ENCODE assay signal across 8 mouse cellular contexts in genomic region chr11:96828881-96829280, GRCm38 (mm10). TPM values are rescaled to one million over a fixed set of nuclear protein-coding genes. Genes with fewer than 3 reads are reported as not detected.
A peak's percentile ranks its signal among the peaks of the same experiment; 100 is the strongest.
DNase-seq lines count a peak whose midpoint lies in the region; ATAC-seq and TF ChIP-seq lines count a peak whose summit lies in the region.

No protein-coding gene starts in this region.

- no peak for TF ChIP-seq CTCF in liver, adult 2 months (IDR thresholded peaks at IDR 0.05; ENCODE audit: low read depth, low read length)

- 2% methylated on average over 10 of the region's 10 CpGs for WGBS in liver, adult 2 months
- WGBS in embryonic facial prominence, embryonic 13.5 days: 14% methylated on average over 10 of the region's 10 CpGs
- WGBS in intestine, embryonic 14.5 days: 12% methylated on average over 10 of the region's 10 CpGs

- no peaks in the 10 kb centered on the region for H3K27me3 ChIP-seq in liver, adult 2 months (ENCODE audit: control insufficient read depth, insufficient read depth, low read length)
- H3K27me3 ChIP-seq in embryonic facial prominence, embryonic 13.5 days: no peaks in the 10 kb centered on the region
- no peaks in the 10 kb centered on the region for H3K27me3 ChIP-seq in intestine, embryonic 14.5 days (replicated peaks; ENCODE audit: control insufficient read depth, insufficient read depth, low read length)
- H3K27me3 ChIP-seq in myocyte (ENCODE audit: control insufficient read depth, insufficient read depth, insufficient read length): no peaks in the 10 kb centered on the region

- H3K79me2 ChIP-seq in liver, adult 2 months (ENCODE audit: control insufficient read depth, insufficient read depth, low read length): peaks cover 32% of the 10 kb centered on the region
- H3K79me2 ChIP-seq in myocyte (ENCODE audit: control insufficient read depth, insufficient read depth): peaks cover 50% of the 10 kb centered on the region

- H3K9me3 ChIP-seq in embryonic facial prominence, embryonic 13.5 days: no peaks in the 10 kb centered on the region
- H3K9me3 ChIP-seq in intestine, embryonic 14.5 days (ENCODE audit: control insufficient read depth, low read length): no peaks in the 10 kb centered on the region

- H3K4me2 ChIP-seq in embryonic facial prominence, embryonic 13.5 days: peak overlapping the region; percentile 97
- H3K4me2 ChIP-seq in intestine, embryonic 14.5 days (ENCODE audit: low read length): peak overlapping the region; percentile 87
- peak overlapping the region; percentile 96 for H3K4me2 ChIP-seq in myocyte (ENCODE audit: low read depth)

- H3ac ChIP-seq in myocyte (ENCODE audit: control insufficient read depth, insufficient read length): peak overlapping the region; percentile 77

- peak; percentile 84 for DNase-seq in liver, adult 2 months (ENCODE audit: extremely low read depth, low read depth, low spot score)
- DNase-seq in liver: no peak
- DNase-seq in intestine, embryonic 14.5 days (ENCODE audit: low spot score): no peak
- DNase-seq in spleen, adult 18-20 months: no peak
- DNase-seq in urinary bladder, adult 2 months (ENCODE audit: low spot score): no peak
- DNase-seq in right cerebral cortex, postnatal 14 days: no peak

- peak overlapping the region; percentile 91 for H3K9ac ChIP-seq in liver, adult 2 months (ENCODE audit: low read depth, low read length)
- H3K9ac ChIP-seq in embryonic facial prominence, embryonic 13.5 days: peak overlapping the region; percentile 92
- peak overlapping the region; percentile 83 for H3K9ac ChIP-seq in intestine, embryonic 14.5 days (ENCODE audit: low read length)

- H3K27ac ChIP-seq in liver, adult 2 months (replicated peaks; ENCODE audit: insufficient read depth, low read depth, low read length): peak overlapping the region; percentile 86
- H3K27ac ChIP-seq in embryonic facial prominence, embryonic 13.5 days: peak overlapping the region; percentile 97
- peak overlapping the region; percentile 97 for H3K27ac ChIP-seq in intestine, embryonic 14.5 days (ENCODE audit: low read depth)

- ATAC-seq in embryonic facial prominence, embryonic 13.5 days (ENCODE audit: insufficient number of reproducible peaks, insufficient read depth, low FRiP score, low TSS enrichment, low read depth): no peak
- ATAC-seq in intestine, embryonic 14.5 days (replicated peaks; ENCODE audit: low FRiP score, low TSS enrichment, low read depth): no peak

- H3K4me1 ChIP-seq in liver, adult 2 months (ENCODE audit: control insufficient read depth, insufficient read depth, low read length): peaks cover 34% of the 10 kb centered on the region
- H3K4me1 ChIP-seq in embryonic facial prominence, embryonic 13.5 days: peaks cover 55% of the 10 kb centered on the region
- H3K4me1 ChIP-seq in intestine, embryonic 14.5 days (replicated peaks; ENCODE audit: control insufficient read depth, insufficient read depth, low read length): peaks cover 46% of the 10 kb centered on the region

- H3K36me3 ChIP-seq in liver, adult 2 months (ENCODE audit: control insufficient read depth, insufficient read depth, low read length): peaks cover 3% of the 10 kb centered on the region; the same call in 1 of the 2 replicates
- peaks cover 19% of the 10 kb centered on the region for H3K36me3 ChIP-seq in embryonic facial prominence, embryonic 13.5 days
- H3K36me3 ChIP-seq in intestine, embryonic 14.5 days (ENCODE audit: control insufficient read depth, insufficient read depth, low read length): peaks cover 23% of the 10 kb centered on the region
- peaks cover 8% of the 10 kb centered on the region for H3K36me3 ChIP-seq in myocyte (ENCODE audit: control insufficient read depth, insufficient read depth)

- TF ChIP-seq POLR2A in liver, adult 2 months (IDR thresholded peaks at IDR 0.05; ENCODE audit: extremely low read depth, insufficient read depth, low read length): no peak
- no peak for TF ChIP-seq POLR2A in myocyte (IDR thresholded peaks at IDR 0.05; ENCODE audit: insufficient read length, low read depth)

- peak overlapping the region; percentile 77 for H3K4me3 ChIP-seq in liver, adult 2 months (ENCODE audit: insufficient read depth, low read depth, low read length)
- H3K4me3 ChIP-seq in embryonic facial prominence, embryonic 13.5 days: peak overlapping the region; percentile 90
- H3K4me3 ChIP-seq in intestine, embryonic 14.5 days (ENCODE audit: low read depth, low read length): peak overlapping the region; percentile 71
- peak overlapping the region; percentile 93 for H3K4me3 ChIP-seq in myocyte

TF ChIP-seq in myocyte, 11 proteins besides CTCF, POLR2A, EP300 and RAD21:
- TF ChIP-seq E2F4 (IDR thresholded peaks at IDR 0.05; ENCODE audit: insufficient read depth) (no peak), TCF12 (IDR thresholded peaks at IDR 0.05; ENCODE audit: insufficient read depth, poor library complexity, severe bottlenecking) (no peak), MAX (IDR thresholded peaks at IDR 0.05; ENCODE audit: low read depth) (no peak), POLR2AphosphoS2 (IDR thresholded peaks at IDR 0.05; ENCODE audit: insufficient read length, low read depth) (no peak), SRF (IDR thresholded peaks at IDR 0.05; ENCODE audit: control insufficient read depth, insufficient read length, low read depth) (no peak), MYOD1 (IDR thresholded peaks at IDR 0.05; ENCODE audit: control insufficient read depth in 1 of 3, insufficient read length in 2 of 3, low read depth in 2 of 3) (no peak), REST (IDR thresholded peaks at IDR 0.05; ENCODE audit: insufficient read depth, insufficient read length) (no peak), CEBPB (IDR thresholded peaks at IDR 0.05; ENCODE audit: insufficient read depth, poor library complexity, severe bottlenecking) (no peak), MYOG (IDR thresholded peaks at IDR 0.05; ENCODE audit: control insufficient read depth in 1 of 3, insufficient read depth in 1 of 3, insufficient read length in 2 of 3, low read depth in 2 of 3) (no peak), USF1 (IDR thresholded peaks at IDR 0.05; ENCODE audit: low read depth) (no peak)

RNA-seq across cellular contexts. Expression of gene Nfe2l1, which starts 0.9 kb away (rescaled TPM):
- 41.3 and 45.0 TPM in 2 replicates for total RNA-seq in liver, adult 2 months (2014; rRNA removed)
- polyA plus RNA-seq in liver, adult 2 months (2012; rRNA removed): 106 and 107 TPM in 2 replicates
- polyA plus RNA-seq in embryonic facial prominence, embryonic 13.5 days (2015; fragmentation: Nextera tagmentation; extraction: Ambion mirVana): 61.7 and 66.5 TPM in 2 replicates
- polyA plus RNA-seq in intestine, embryonic 14.5 days (2014; fragmentation: Nextera tagmentation; extraction: Ambion mirVana): 36.0 and 36.7 TPM in 2 replicates
- polyA plus RNA-seq in myocyte (2012; fragmentation: generic; extraction: Trizol): 518 TPM
- polyA plus RNA-seq in urinary bladder, adult 2 months (2012; rRNA removed): 120 and 137 TPM in 2 replicates

RNA-seq across cellular contexts. Expression of gene Copz2, which starts 20.8 kb away (rescaled TPM):
- total RNA-seq in liver, adult 2 months (2014; rRNA removed): 17.2 and 20.7 TPM in 2 replicates
- 43.5 and 48.2 TPM in 2 replicates for polyA plus RNA-seq in liver, adult 2 months (2012; rRNA removed)
- 123 and 125 TPM in 2 replicates for polyA plus RNA-seq in embryonic facial prominence, embryonic 13.5 days (2015; fragmentation: Nextera tagmentation; extraction: Ambion mirVana)
- 100 and 102 TPM in 2 replicates for polyA plus RNA-seq in intestine, embryonic 14.5 days (2014; fragmentation: Nextera tagmentation; extraction: Ambion mirVana)
- 120 TPM for polyA plus RNA-seq in myocyte (2012; fragmentation: generic; extraction: Trizol)
- polyA plus RNA-seq in urinary bladder, adult 2 months (2012; rRNA removed): 111 and 117 TPM in 2 replicates

RNA-seq across cellular contexts. Expression of gene Cbx1, which starts 40.0 kb away (rescaled TPM):
- total RNA-seq in liver, adult 2 months (2014; rRNA removed): 16.0 and 16.8 TPM in 2 replicates
- polyA plus RNA-seq in liver, adult 2 months (2012; rRNA removed): 9.2 and 9.7 TPM in 2 replicates
- 164 and 170 TPM in 2 replicates for polyA plus RNA-seq in embryonic facial prominence, embryonic 13.5 days (2015; fragmentation: Nextera tagmentation; extraction: Ambion mirVana)
- polyA plus RNA-seq in intestine, embryonic 14.5 days (2014; fragmentation: Nextera tagmentation; extraction: Ambion mirVana): 87.8 and 101 TPM in 2 replicates
- 34.6 TPM for polyA plus RNA-seq in myocyte (2012; fragmentation: generic; extraction: Trizol)
- polyA plus RNA-seq in urinary bladder, adult 2 months (2012; rRNA removed): 43.6 and 46.4 TPM in 2 replicates

RNA-seq across cellular contexts. Expression of gene Snx11, which starts 51.5 kb away (rescaled TPM):
- 6.3 and 7.5 TPM in 2 replicates for total RNA-seq in liver, adult 2 months (2014; rRNA removed)
- 7.8 and 8.1 TPM in 2 replicates for polyA plus RNA-seq in liver, adult 2 months (2012; rRNA removed)
- 23.5 TPM in 2 replicates for polyA plus RNA-seq in embryonic facial prominence, embryonic 13.5 days (2015; fragmentation: Nextera tagmentation; extraction: Ambion mirVana)
- polyA plus RNA-seq in intestine, embryonic 14.5 days (2014; fragmentation: Nextera tagmentation; extraction: Ambion mirVana): 8.0 and 9.2 TPM in 2 replicates
- 18.4 TPM for polyA plus RNA-seq in myocyte (2012; fragmentation: generic; extraction: Trizol)
- 26.0 and 30.0 TPM in 2 replicates for polyA plus RNA-seq in urinary bladder, adult 2 months (2012; rRNA removed)
